Mouse (Mus musculus) kidney, adult 10 weeks (tissue): ENCODE data around the gene Vmn1r101. TPM values are rescaled to one million over a fixed set of nuclear protein-coding genes. Genes with fewer than 3 reads are reported as not detected.

ENCODE experiments used
- polyA plus RNA-seq: library from polyadenylated mRNA; stranded (reverse); fragments of 350-450 nt; fragmentation: Illumina TruSeq; extraction: RNeasy Lipid Tissue Mini Kit (QIAGEN cat#74804); gene quantifications from one replicate; pipeline ENCODE4 v1.2.3, GENCODE M21; 2014; ENCODE audit warnings: low read depth, low replicate concordance

The Vmn1r101 gene
- not detected for polyA plus RNA-seq

DNA sequence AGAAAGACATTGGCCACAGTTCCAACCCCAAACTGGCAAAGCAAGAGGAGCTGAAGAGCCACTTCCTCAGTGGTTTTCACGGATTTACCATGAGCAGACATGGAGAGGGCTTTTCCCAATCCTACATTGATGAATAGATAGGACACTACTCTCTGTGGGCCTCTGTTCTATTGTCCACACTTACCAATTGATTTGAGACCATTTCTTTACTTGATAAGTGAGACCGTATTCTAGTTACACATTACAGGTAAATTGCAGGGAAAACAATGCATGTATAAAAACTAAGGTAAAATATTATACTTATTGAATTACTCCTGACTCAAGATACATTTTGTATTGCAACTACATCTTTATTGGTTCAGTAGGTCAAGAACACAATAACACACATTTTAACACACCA lies at the start of gene Vmn1r101:
Vmn1r101 (minus strand) TSS at position 101 of the 400 bp plus-strand sequence.

DNA sequence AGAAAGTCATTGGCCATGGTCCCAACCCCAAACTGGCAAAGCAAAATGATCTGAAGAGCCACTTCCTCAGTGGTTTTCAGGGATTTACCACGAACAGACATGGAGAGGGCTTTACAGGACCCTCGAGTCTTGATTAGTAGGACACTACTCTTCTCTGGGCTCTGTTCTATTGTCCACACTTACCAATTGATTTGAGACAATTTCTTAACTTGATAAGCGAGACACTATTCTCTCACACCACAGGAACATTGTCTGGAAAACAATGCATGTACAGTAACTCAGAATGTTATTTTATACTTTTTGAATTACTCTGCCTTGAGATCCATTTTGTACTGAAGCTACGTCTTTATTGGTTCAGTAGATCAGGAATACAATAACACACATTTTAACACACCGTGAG lies 32.4 kb upstream of the Vmn1r101 start, which contains the start of gene Gm10670:
Gm10670 (minus strand) TSS at position 101 of the 400 bp plus-strand sequence.

DNA sequence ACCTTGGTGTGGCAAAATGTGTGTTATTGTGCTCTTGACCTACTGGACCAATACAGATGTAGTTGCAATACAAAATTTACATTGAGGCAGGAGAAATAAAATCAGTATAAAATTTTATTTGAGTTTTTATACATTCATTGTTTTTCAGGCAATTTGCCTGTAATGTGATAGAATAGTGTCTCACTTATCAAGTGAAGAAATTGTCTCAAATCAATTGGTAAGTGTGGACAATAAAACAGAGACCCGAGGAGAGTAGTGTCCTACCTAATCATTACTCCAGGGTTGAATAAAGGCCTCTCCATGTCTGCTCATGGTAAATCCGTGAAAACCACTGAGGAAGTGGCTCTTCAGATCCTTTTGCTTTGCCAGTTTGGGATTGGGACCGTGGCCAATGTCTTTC lies 24.8 kb downstream of the Vmn1r101 start, which contains the start of gene Vmn1r100:
Vmn1r100 (plus strand) TSS at position 301 of the 400 bp plus-strand sequence.

Other genes with a start within 250 kb of the Vmn1r101 start
- not detected for gene Vmn1r95, start 248.9 kb downstream of the Vmn1r101 start, polyA plus RNA-seq
- gene Gm6164, start 237.0 kb downstream of the Vmn1r101 start, polyA plus RNA-seq: not detected
- not detected for gene Gm4498, start 208.8 kb downstream of the Vmn1r101 start, polyA plus RNA-seq
- not detected for gene Gm5890, start 179.8 kb downstream of the Vmn1r101 start, polyA plus RNA-seq
- not detected for gene Gm4133, start 108.5 kb downstream of the Vmn1r101 start, polyA plus RNA-seq
- gene Gm5728, start 67.2 kb downstream of the Vmn1r101 start, polyA plus RNA-seq: not detected
- gene Vmn1r100, start 24.7 kb downstream of the Vmn1r101 start, polyA plus RNA-seq: not detected
- not detected for gene Gm10670, start 32.3 kb upstream of the Vmn1r101 start, polyA plus RNA-seq
- not detected for gene Vmn1r103, start 67.9 kb upstream of the Vmn1r101 start, polyA plus RNA-seq
- not detected for gene Vmn1r104, start 91.2 kb upstream of the Vmn1r101 start, polyA plus RNA-seq
- not detected for gene Gm5726, start 103.2 kb upstream of the Vmn1r101 start, polyA plus RNA-seq
- not detected for gene Gm4141, start 133.6 kb upstream of the Vmn1r101 start, polyA plus RNA-seq
- gene Gm4513, start 156.4 kb upstream of the Vmn1r101 start, polyA plus RNA-seq: not detected
- gene Vmn1r107, start 226.3 kb upstream of the Vmn1r101 start, polyA plus RNA-seq: not detected